Mouse (Mus musculus) neutrophil, adult 5-6 weeks (primary cell): ENCODE results near the gene Lcn6. TPM values are rescaled to one million over a fixed set of nuclear protein-coding genes. Genes with fewer than 3 reads are reported as not detected.
"Not testable (repeated sequence)": the region's sequence is repeated elsewhere in the genome, so short reads cannot be mapped to it uniquely, and the experiment has no call there.

Source experiments
- ATAC-seq: fragments of 151-379, 151-347 bp; 2 replicates; pipeline ENCODE4 v1.8.0; 2017; ENCODE audit warnings: mild to moderate bottlenecking, moderate TSS enrichment; ENCODE audit not compliant: insufficient number of reproducible peaks, poor library complexity, low FRiP score, severe bottlenecking; ENCODE audit errors: extremely low read depth
- total RNA-seq: library from RNA; stranded (forward); fragments of 200-1000 nt; gene quantifications from 2 replicates; pipeline ENCODE4 v1.2.3, GENCODE M21; 2017

Lcn6 gene
- total RNA-seq, 1 experiment from 2014 or later = not detected

GRCm38 (mm10) chr2:25698696-25699095, 22.1 kb downstream of the Lcn6 start:
- ATAC-seq = no peak

- not testable (repeated sequence) for ATAC-seq
These were observed 23.2 kb downstream of the Lcn6 start, which contains the start of gene Obp2a for GRCm38 (mm10) chr2:25699743-25700142. Obp2a (plus strand) TSS chr2:25700043.

GRCm38 (mm10) chr2:25701001-25701400, 24.4 kb downstream of the Lcn6 start:
- ATAC-seq = no peak

GRCm38 (mm10) chr2:25703706-25704105, 27.1 kb downstream of the Lcn6 start:
- no peak for ATAC-seq

- ATAC-seq = peak; percentile 68
These were observed 30.3 kb downstream of the Lcn6 start, which contains the start of gene Bmyc for GRCm38 (mm10) chr2:25706643-25707481. Bmyc (plus strand) TSS chr2:25706739.

GRCm38 (mm10) chr2:25708121-25708520, 31.5 kb downstream of the Lcn6 start:
- ATAC-seq = peak; percentile 57

- not testable (repeated sequence) for ATAC-seq
These were observed 32.5 kb downstream of the Lcn6 start for GRCm38 (mm10) chr2:25709056-25709455.

- not testable (repeated sequence) for ATAC-seq
These were observed 33.2 kb downstream of the Lcn6 start for GRCm38 (mm10) chr2:25709791-25710190.

GRCm38 (mm10) chr2:25711641-25712040, 35.1 kb downstream of the Lcn6 start:
- not testable (repeated sequence) for ATAC-seq

GRCm38 (mm10) chr2:25717222-25717621, 40.6 kb downstream of the Lcn6 start:
- ATAC-seq = no peak

Other genes starting within 250 kb of the Lcn6 start
- 15.7 and 21.4 TPM in 2 replicates for gene Abca2, start 248.1 kb upstream of the Lcn6 start, total RNA-seq
- not detected in 2 replicates for gene Clic3, start 219.9 kb upstream of the Lcn6 start, total RNA-seq
- 38.3 and 54.9 TPM in 2 replicates for gene Paxx, start 215.7 kb upstream of the Lcn6 start, total RNA-seq
- not detected in 2 replicates for gene Ptgds, start 206.7 kb upstream of the Lcn6 start, total RNA-seq
- gene Lcn12, start 182.9 kb upstream of the Lcn6 start, total RNA-seq = not detected in 2 replicates
- 37.1 and 43.1 TPM in 2 replicates for gene Fbxw5, start 176.0 kb upstream of the Lcn6 start, total RNA-seq
- gene C8g, start 175.1 kb upstream of the Lcn6 start, total RNA-seq = 0.98 TPM in 1 of 2 replicates, not detected in the other
- 28.1 and 30.4 TPM in 2 replicates for gene Traf2, start 129.8 kb upstream of the Lcn6 start, total RNA-seq
- 66.3 and 85.4 TPM in 2 replicates for gene Edf1, start 118.9 kb upstream of the Lcn6 start, total RNA-seq
- gene Mamdc4, start 101.9 kb upstream of the Lcn6 start, total RNA-seq = 4.5 and 5.4 TPM in 2 replicates
- 0.61 and 1.5 TPM in 2 replicates for gene Phpt1, start 101.6 kb upstream of the Lcn6 start, total RNA-seq
- gene Ajm1, start 95.0 kb upstream of the Lcn6 start, total RNA-seq = 0.25 TPM in 1 of 2 replicates, not detected in the other
- 44.4 and 65.6 TPM in 2 replicates for gene Rabl6, start 68.3 kb upstream of the Lcn6 start, total RNA-seq
- not detected in 2 replicates for gene Ccdc183, start 59.1 kb upstream of the Lcn6 start, total RNA-seq
- gene Tmem141, start 54.8 kb upstream of the Lcn6 start, total RNA-seq = 1.2 and 2.0 TPM in 2 replicates
- not detected in 2 replicates for gene Fcna, start 48.8 kb upstream of the Lcn6 start, total RNA-seq
- not detected in 2 replicates for gene Lcn8, start 23.7 kb upstream of the Lcn6 start, total RNA-seq
- gene Lcn5, start 18.8 kb upstream of the Lcn6 start, total RNA-seq = not detected in 2 replicates
- not detected in 2 replicates for gene Lcn10, start 5.9 kb downstream of the Lcn6 start, total RNA-seq
- gene Obp2a, start 23.3 kb downstream of the Lcn6 start, total RNA-seq = not detected in 2 replicates
- 10.3 and 14.4 TPM in 2 replicates for gene Bmyc, start 30.0 kb downstream of the Lcn6 start, total RNA-seq
- not detected in 2 replicates for gene Obp2b, start 60.2 kb downstream of the Lcn6 start, total RNA-seq
- gene Lcn3, start 88.8 kb downstream of the Lcn6 start, total RNA-seq = not detected in 2 replicates
- not detected in 2 replicates for gene Lcn11, start 100.2 kb downstream of the Lcn6 start, total RNA-seq
- not detected in 2 replicates for gene Gm13539, start 105.5 kb downstream of the Lcn6 start, total RNA-seq
- gene Glt6d1, start 139.1 kb downstream of the Lcn6 start, total RNA-seq = not detected in 2 replicates
- gene Lcn9, start 146.4 kb downstream of the Lcn6 start, total RNA-seq = not detected in 2 replicates
- gene Sohlh1, start 170.5 kb downstream of the Lcn6 start, total RNA-seq = not detected in 2 replicates
- gene Kcnt1, start 186.9 kb downstream of the Lcn6 start, total RNA-seq = not detected in 2 replicates